Mouse (Mus musculus) midbrain, embryonic 16.5 days (tissue): ENCODE data around the gene Chrd. TPM values are rescaled to one million over a fixed set of nuclear protein-coding genes. Genes with fewer than 3 reads are reported as not detected.

Experiments
- ATAC-seq: fragments of 200-750 bp; cut with Nextera tagmentation; 2 replicates; pipeline ENCODE4 v1.8.0; 2017; ENCODE audit warnings: moderate TSS enrichment
- H3K27ac ChIP-seq: fragments of 300-500 bp; sonication (generic); 2 replicates; pipeline ENCODE4 v1.5.1; 2014; ENCODE audit warnings: mild to moderate bottlenecking, low read length, mixed read lengths
- H3K27me3 ChIP-seq: fragments of 300-500 bp; sonication (generic); 2 replicates; pipeline ENCODE4 v1.6.1; 2014; ENCODE audit warnings: low read depth, low read length, mixed read lengths; ENCODE audit not compliant: control insufficient read depth, insufficient read depth
- H3K36me3 ChIP-seq: fragments of 300-500 bp; sonication (generic); 2 replicates; pipeline ENCODE4 v1.6.1; 2014; ENCODE audit warnings: mild to moderate bottlenecking, low read length, moderate library complexity, mixed read lengths; ENCODE audit not compliant: control insufficient read depth, insufficient read depth
- H3K4me1 ChIP-seq: fragments of 300-500 bp; sonication (generic); 2 replicates; pipeline ENCODE4 v1.6.1; 2014; ENCODE audit warnings: mild to moderate bottlenecking, low read length, mixed read lengths; ENCODE audit not compliant: control insufficient read depth, insufficient read depth
- H3K4me2 ChIP-seq: fragments of 300-500 bp; sonication (generic); 2 replicates; pipeline ENCODE4 v1.6.1; 2014; ENCODE audit warnings: mild to moderate bottlenecking, low read length, mixed read lengths
- H3K4me3 ChIP-seq: fragments of 300-500 bp; sonication (generic); 2 replicates; pipeline ENCODE4 v1.5.1; 2014; ENCODE audit warnings: low read depth, mild to moderate bottlenecking, low read length, moderate library complexity, mixed read lengths
- H3K9ac ChIP-seq: fragments of 300-500 bp; sonication (generic); 2 replicates; pipeline ENCODE4 v1.6.1; 2014; ENCODE audit warnings: low read depth, low read length, mixed read lengths
- H3K9me3 ChIP-seq: fragments of 300-500 bp; sonication (generic); replicated peaks from 2 replicates; pipeline ENCODE4 v1.6.1; 2014; ENCODE audit warnings: mild to moderate bottlenecking, low read length, mixed read lengths; ENCODE audit not compliant: control insufficient read depth, poor library complexity, severe bottlenecking
- WGBS: fragments of 180-500 bp; shearing (Covaris S2); extraction: QIAGEN DNeasy Blood & Tissue Kit; methylation state at CpG from one replicate; pipeline ENCODE4 v1.1.7; 2014; 5-methylcytosine and 5-hydroxymethylcytosine counted together
- polyA plus RNA-seq: library from polyadenylated mRNA; unstranded; fragments of >200 nt; fragmentation: Nextera tagmentation; extraction: Ambion mirVana; gene quantifications from 2 replicates; pipeline ENCODE4 v1.2.1, GENCODE M21; 2015

Gene Chrd
- polyA plus RNA-seq, 1 experiment from 2014 or later, result 4.5 TPM

DNA sequence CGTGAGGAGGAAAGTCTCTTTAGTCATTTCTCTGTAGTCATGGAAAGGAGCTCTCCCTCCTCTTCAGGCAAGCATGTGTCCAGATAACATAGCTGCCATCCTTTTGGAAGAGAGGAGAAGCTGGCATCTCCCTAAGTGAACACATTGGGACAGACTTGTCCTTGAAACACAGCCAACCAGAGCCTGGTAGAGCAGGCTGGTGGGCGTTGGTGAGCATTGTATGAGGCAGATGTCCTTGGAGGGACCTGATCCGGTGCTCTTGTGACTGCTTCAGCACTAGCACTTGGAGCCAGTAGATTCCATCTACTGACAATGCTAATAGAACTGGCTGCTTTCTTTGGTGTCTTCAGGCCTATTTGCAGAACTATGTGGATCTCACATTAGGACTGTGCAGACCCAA is 46.9 kb downstream of the Chrd start:
- no peaks in the 10 kb centered on the region for H3K9me3 ChIP-seq
- H3K36me3 ChIP-seq, result no peaks in the 10 kb centered on the region
- no peak for ATAC-seq
- no peaks in the 10 kb centered on the region for H3K27me3 ChIP-seq
- H3K4me2 ChIP-seq, result no peak overlapping the region
- 83% methylated on average over 3 of the region's 3 CpGs for WGBS
- H3K9ac ChIP-seq, result no peak overlapping the region
- H3K4me3 ChIP-seq, result no peak overlapping the region
- H3K27ac ChIP-seq, result no peak overlapping the region
- no peaks in the 10 kb centered on the region for H3K4me1 ChIP-seq

DNA sequence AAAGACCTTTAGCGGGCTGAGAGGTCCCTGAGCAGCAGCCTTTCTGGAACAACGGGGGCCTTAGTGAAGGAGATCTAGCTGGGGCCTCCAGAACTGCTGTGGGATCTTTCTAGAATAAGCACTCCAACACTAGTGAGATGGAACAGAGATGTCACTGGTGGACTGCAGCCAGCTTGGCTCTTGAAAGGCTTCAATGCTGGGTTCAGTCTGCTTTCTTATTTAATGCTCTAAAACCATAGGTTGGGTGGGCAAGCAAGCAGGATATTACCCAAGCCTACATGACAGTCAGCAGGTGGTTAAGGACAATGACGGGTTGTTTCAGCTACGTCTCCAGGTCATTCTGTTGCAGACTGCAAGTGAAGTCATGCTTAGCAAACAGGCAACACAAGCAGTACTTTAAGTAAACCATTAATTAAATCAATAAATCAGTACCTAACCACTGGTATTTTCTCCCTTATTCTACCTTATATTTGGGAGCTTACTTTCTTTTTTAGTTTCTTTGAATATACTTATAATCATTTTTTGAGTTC is 48.2 kb downstream of the Chrd start:
- ATAC-seq, result no peak
- Histone ChIP-seq H3K4me2 (no peak overlapping the region), H3K9me3 (no peaks in the 10 kb centered on the region), H3K36me3 (no peaks in the 10 kb centered on the region), H3K9ac (no peak overlapping the region), H3K4me3 (no peak overlapping the region), H3K4me1 (no peaks in the 10 kb centered on the region), H3K27ac (no peak overlapping the region), H3K27me3 (no peaks in the 10 kb centered on the region)
- WGBS, result 75% methylated on average over 4 of the region's 4 CpGs

DNA sequence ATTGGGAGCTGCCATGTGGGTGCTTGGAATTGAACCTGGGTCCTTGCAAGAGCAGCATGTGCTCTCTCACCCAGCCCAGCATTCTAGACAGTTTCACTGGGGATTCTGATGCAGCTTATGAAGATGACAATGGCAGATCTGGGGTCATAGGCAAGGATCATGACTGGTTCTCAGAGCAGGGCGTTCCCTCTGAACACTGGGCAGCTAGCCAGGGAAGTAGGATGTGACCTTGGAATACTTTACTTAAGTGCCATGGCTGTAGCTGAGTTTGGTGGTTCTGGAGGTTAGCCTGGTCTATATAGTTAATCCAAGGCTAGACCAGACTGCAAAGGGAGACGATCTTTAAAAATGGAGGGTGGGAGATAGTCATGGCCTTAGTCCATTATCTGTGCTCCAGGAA is 51.0 kb downstream of the Chrd start:
- no peaks in the 10 kb centered on the region for H3K27me3 ChIP-seq
- no peaks in the 10 kb centered on the region for H3K36me3 ChIP-seq
- H3K4me1 ChIP-seq, result no peaks in the 10 kb centered on the region
- 91% methylated on average over 2 of the region's 2 CpGs for WGBS
- no peaks in the 10 kb centered on the region for H3K9me3 ChIP-seq
- H3K9ac ChIP-seq, result no peak overlapping the region
- H3K27ac ChIP-seq, result no peak overlapping the region
- no peak overlapping the region for H3K4me2 ChIP-seq
- H3K4me3 ChIP-seq, result no peak overlapping the region
- no peak for ATAC-seq

GRCm38 (mm10) chr16:20784754-20785153 is 51.8 kb downstream of the Chrd start:
- no peaks in the 10 kb centered on the region for H3K27me3 ChIP-seq
- no peaks in the 10 kb centered on the region for H3K4me1 ChIP-seq
- H3K36me3 ChIP-seq, result no peaks in the 10 kb centered on the region
- H3K9ac ChIP-seq, result no peak overlapping the region
- H3K4me2 ChIP-seq, result no peak overlapping the region
- H3K9me3 ChIP-seq, result no peaks in the 10 kb centered on the region
- ATAC-seq, result no peak
- H3K27ac ChIP-seq, result no peak overlapping the region
- H3K4me3 ChIP-seq, result no peak overlapping the region

DNA sequence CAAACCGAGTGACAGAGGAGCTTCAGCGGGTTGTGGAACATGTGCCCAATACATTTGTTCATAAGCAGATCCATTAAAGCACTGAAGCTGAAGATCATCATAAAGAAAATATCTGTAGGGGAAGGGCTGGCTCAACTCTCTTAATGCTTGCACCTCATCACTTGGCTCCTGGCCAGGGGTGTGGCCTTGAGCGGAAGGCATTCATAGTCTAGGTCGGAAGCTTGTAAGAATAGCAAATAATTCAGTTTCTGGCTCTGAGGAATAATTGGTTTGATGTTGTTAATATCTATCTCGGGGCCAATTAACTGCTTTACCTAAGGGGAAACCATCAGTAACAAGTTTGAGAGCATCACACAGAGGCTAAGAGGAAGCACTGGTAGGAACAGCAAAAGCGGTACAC is 53.6 kb downstream of the Chrd start:
- Histone ChIP-seq H3K27me3 (no peaks in the 10 kb centered on the region), H3K9ac (no peak overlapping the region), H3K4me2 (no peak overlapping the region), H3K4me1 (no peaks in the 10 kb centered on the region), H3K36me3 (no peaks in the 10 kb centered on the region), H3K9me3 (no peaks in the 10 kb centered on the region), H3K4me3 (no peak overlapping the region), H3K27ac (no peak overlapping the region)
- ATAC-seq, result no peak
- 79% methylated on average over 6 of the region's 6 CpGs for WGBS

GRCm38 (mm10) chr16:20791803-20792202 is 58.9 kb downstream of the Chrd start:
- no peak for ATAC-seq
- Histone ChIP-seq H3K36me3 (no peaks in the 10 kb centered on the region), H3K4me3 (no peak overlapping the region), H3K4me2 (no peak overlapping the region), H3K4me1 (no peaks in the 10 kb centered on the region), H3K9ac (no peak overlapping the region), H3K27me3 (no peaks in the 10 kb centered on the region), H3K27ac (no peak overlapping the region), H3K9me3 (no peaks in the 10 kb centered on the region)
- 62% methylated on average over 6 of the region's 6 CpGs for WGBS

Other genes starting within 250 kb of the Chrd start
- 95.0 and 97.1 TPM in 2 replicates for gene Eif2b5, start 234.3 kb upstream of the Chrd start, polyA plus RNA-seq
- gene Dvl3, start 216.1 kb upstream of the Chrd start, polyA plus RNA-seq, result 36.2 and 38.0 TPM in 2 replicates
- gene Ap2m1, start 197.6 kb upstream of the Chrd start, polyA plus RNA-seq, result 1,379 and 1,416 TPM in 2 replicates
- 80.9 and 95.7 TPM in 2 replicates for gene Abcf3, start 184.6 kb upstream of the Chrd start, polyA plus RNA-seq
- gene Vwa5b2, start 143.7 kb upstream of the Chrd start, polyA plus RNA-seq, result 19.8 and 26.7 TPM in 2 replicates
- 7.8 and 7.9 TPM in 2 replicates for gene Eef1akmt4, start 121.5 kb upstream of the Chrd start, polyA plus RNA-seq
- not detected in 2 replicates for gene Gm49333, start 121.5 kb upstream of the Chrd start, polyA plus RNA-seq
- 39.6 and 41.6 TPM in 2 replicates for gene Alg3, start 121.4 kb upstream of the Chrd start, polyA plus RNA-seq
- 34.5 and 40.1 TPM in 2 replicates for gene Camk2n2, start 111.8 kb upstream of the Chrd start, polyA plus RNA-seq
- 23.2 and 23.6 TPM in 2 replicates for gene Ece2, start 103.3 kb upstream of the Chrd start, polyA plus RNA-seq
- gene Psmd2, start 81.5 kb upstream of the Chrd start, polyA plus RNA-seq, result 365 and 371 TPM in 2 replicates
- gene Eif4g1, start 64.8 kb upstream of the Chrd start, polyA plus RNA-seq, result 127 and 134 TPM in 2 replicates
- gene Fam131a, start 39.9 kb upstream of the Chrd start, polyA plus RNA-seq, result 62.1 and 66.5 TPM in 2 replicates
- gene Polr2h, start 15.5 kb upstream of the Chrd start, polyA plus RNA-seq, result 83.0 and 88.0 TPM in 2 replicates
- gene Clcn2, start 15.4 kb upstream of the Chrd start, polyA plus RNA-seq, result 22.3 and 25.4 TPM in 2 replicates
- gene Thpo, start 1.4 kb downstream of the Chrd start, polyA plus RNA-seq, result 1.5 TPM in 2 replicates